Mouse (Mus musculus) midbrain, embryonic 16.5 days (tissue): ENCODE measurements at regions not wholly inside any gene's neighbourhood (a gene's known extent, or its start where the extent isn't known, plus 50 kb on each side); places are given as distances from the start of the nearest gene placed in this dataset.

Source experiments
- ATAC-seq: fragments of 200-750 bp; cut with Nextera tagmentation; 2 replicates; pipeline ENCODE4 v1.8.0; 2017; ENCODE audit warnings: moderate TSS enrichment
- H3K27ac ChIP-seq: fragments of 300-500 bp; sonication (generic); 2 replicates; pipeline ENCODE4 v1.5.1; 2014; ENCODE audit warnings: mild to moderate bottlenecking, low read length, mixed read lengths
- H3K27me3 ChIP-seq: fragments of 300-500 bp; sonication (generic); 2 replicates; pipeline ENCODE4 v1.6.1; 2014; ENCODE audit warnings: low read depth, low read length, mixed read lengths; ENCODE audit not compliant: control insufficient read depth, insufficient read depth
- H3K36me3 ChIP-seq: fragments of 300-500 bp; sonication (generic); 2 replicates; pipeline ENCODE4 v1.6.1; 2014; ENCODE audit warnings: mild to moderate bottlenecking, low read length, moderate library complexity, mixed read lengths; ENCODE audit not compliant: control insufficient read depth, insufficient read depth
- H3K4me1 ChIP-seq: fragments of 300-500 bp; sonication (generic); 2 replicates; pipeline ENCODE4 v1.6.1; 2014; ENCODE audit warnings: mild to moderate bottlenecking, low read length, mixed read lengths; ENCODE audit not compliant: control insufficient read depth, insufficient read depth
- H3K4me2 ChIP-seq: fragments of 300-500 bp; sonication (generic); 2 replicates; pipeline ENCODE4 v1.6.1; 2014; ENCODE audit warnings: mild to moderate bottlenecking, low read length, mixed read lengths
- H3K4me3 ChIP-seq: fragments of 300-500 bp; sonication (generic); 2 replicates; pipeline ENCODE4 v1.5.1; 2014; ENCODE audit warnings: low read depth, mild to moderate bottlenecking, low read length, moderate library complexity, mixed read lengths
- H3K9ac ChIP-seq: fragments of 300-500 bp; sonication (generic); 2 replicates; pipeline ENCODE4 v1.6.1; 2014; ENCODE audit warnings: low read depth, low read length, mixed read lengths
- H3K9me3 ChIP-seq: fragments of 300-500 bp; sonication (generic); replicated peaks from 2 replicates; pipeline ENCODE4 v1.6.1; 2014; ENCODE audit warnings: mild to moderate bottlenecking, low read length, mixed read lengths; ENCODE audit not compliant: control insufficient read depth, poor library complexity, severe bottlenecking
- WGBS: fragments of 180-500 bp; shearing (Covaris S2); extraction: QIAGEN DNeasy Blood & Tissue Kit; methylation state at CpG from one replicate; pipeline ENCODE4 v1.1.7; 2014; 5-methylcytosine and 5-hydroxymethylcytosine counted together

- Histone ChIP-seq H3K9me3 (no peaks in the 10 kb centered on the region), H3K4me1 (no peaks in the 10 kb centered on the region), H3K27ac (no peak overlapping the region)
Measured at GRCm38 (mm10) chr9:27617096-27617839, 173.3 kb upstream of the Opcml start.

GRCm38 (mm10) chr9:27634901-27635300, 155.7 kb upstream of the Opcml start:
- H3K4me3 ChIP-seq, result no peak overlapping the region
- 70% methylated on average over 6 of the region's 6 CpGs for WGBS
- H3K4me2 ChIP-seq, result no peak overlapping the region
- H3K36me3 ChIP-seq, result no peaks in the 10 kb centered on the region
- no peak for ATAC-seq
- no peaks in the 10 kb centered on the region for H3K27me3 ChIP-seq
- no peaks in the 10 kb centered on the region for H3K9me3 ChIP-seq
- H3K9ac ChIP-seq, result no peak overlapping the region
- H3K4me1 ChIP-seq, result no peaks in the 10 kb centered on the region
- no peak overlapping the region for H3K27ac ChIP-seq

More at GRCm38 (mm10) chr9:27617096-27617839, 173.3 kb upstream of the Opcml start:
- H3K4me3 ChIP-seq, result no peak overlapping the region
- no peak for ATAC-seq
- no peak overlapping the region for H3K4me2 ChIP-seq
- H3K27me3 ChIP-seq, result no peaks in the 10 kb centered on the region
- 45% methylated on average over 7 of the region's 7 CpGs for WGBS
- H3K9ac ChIP-seq, result no peak overlapping the region
- no peaks in the 10 kb centered on the region for H3K36me3 ChIP-seq

GRCm38 (mm10) chr9:27640611-27641010, 150.0 kb upstream of the Opcml start:
- H3K9me3 ChIP-seq, result no peaks in the 10 kb centered on the region
- no peak overlapping the region for H3K9ac ChIP-seq
- H3K27me3 ChIP-seq, result no peaks in the 10 kb centered on the region
- no peak for ATAC-seq
- H3K4me3 ChIP-seq, result no peak overlapping the region
- no peak overlapping the region for H3K27ac ChIP-seq
- no peak overlapping the region for H3K4me2 ChIP-seq
- no peaks in the 10 kb centered on the region for H3K4me1 ChIP-seq
- H3K36me3 ChIP-seq, result no peaks in the 10 kb centered on the region

- Histone ChIP-seq H3K36me3 (no peaks in the 10 kb centered on the region), H3K4me1 (no peaks in the 10 kb centered on the region), H3K4me3 (no peak overlapping the region), H3K9me3 (no peaks in the 10 kb centered on the region), H3K9ac (no peak overlapping the region), H3K27me3 (no peaks in the 10 kb centered on the region), H3K4me2 (no peak overlapping the region), H3K27ac (no peak overlapping the region)
- 73% methylated on average over 1 of the region's 1 CpGs for WGBS
- ATAC-seq, result no peak
Measured at GRCm38 (mm10) chr9:27643312-27643711, 147.3 kb upstream of the Opcml start.

GRCm38 (mm10) chr9:27643916-27644315, 146.7 kb upstream of the Opcml start:
- Histone ChIP-seq H3K4me1 (no peaks in the 10 kb centered on the region), H3K4me3 (no peak overlapping the region), H3K4me2 (no peak overlapping the region), H3K27me3 (no peaks in the 10 kb centered on the region), H3K9me3 (no peaks in the 10 kb centered on the region), H3K36me3 (no peaks in the 10 kb centered on the region), H3K27ac (no peak overlapping the region), H3K9ac (no peak overlapping the region)
- no peak for ATAC-seq

- no peak overlapping the region for H3K4me3 ChIP-seq
- ATAC-seq, result no peak
- 91% methylated on average over 5 of the region's 5 CpGs for WGBS
Measured at GRCm38 (mm10) chr9:27645435-27645834, 145.1 kb upstream of the Opcml start.

GRCm38 (mm10) chr9:27646100-27646499, 144.5 kb upstream of the Opcml start:
- H3K27ac ChIP-seq, result no peak overlapping the region
- WGBS, result 82% methylated on average over 7 of the region's 8 CpGs
- ATAC-seq, result no peak
- no peaks in the 10 kb centered on the region for H3K9me3 ChIP-seq
- no peak overlapping the region for H3K9ac ChIP-seq
- H3K36me3 ChIP-seq, result no peaks in the 10 kb centered on the region
- no peak overlapping the region for H3K4me3 ChIP-seq
- H3K4me1 ChIP-seq, result no peaks in the 10 kb centered on the region
- H3K27me3 ChIP-seq, result no peaks in the 10 kb centered on the region
- H3K4me2 ChIP-seq, result no peak overlapping the region

More at GRCm38 (mm10) chr9:27645435-27645834, 145.1 kb upstream of the Opcml start:
- Histone ChIP-seq H3K36me3 (no peaks in the 10 kb centered on the region), H3K27me3 (no peaks in the 10 kb centered on the region), H3K9me3 (no peaks in the 10 kb centered on the region), H3K27ac (no peak overlapping the region), H3K9ac (no peak overlapping the region), H3K4me2 (no peak overlapping the region), H3K4me1 (no peaks in the 10 kb centered on the region)

GRCm38 (mm10) chr9:27646956-27647355, 143.6 kb upstream of the Opcml start:
- Histone ChIP-seq H3K27ac (no peak overlapping the region), H3K4me1 (no peaks in the 10 kb centered on the region), H3K4me3 (no peak overlapping the region), H3K27me3 (no peaks in the 10 kb centered on the region), H3K36me3 (no peaks in the 10 kb centered on the region), H3K9ac (no peak overlapping the region), H3K4me2 (no peak overlapping the region), H3K9me3 (no peaks in the 10 kb centered on the region)
- ATAC-seq, result no peak
- WGBS, result 73% methylated on average over 10 of the region's 10 CpGs

- H3K36me3 ChIP-seq, result no peaks in the 10 kb centered on the region
- no peak overlapping the region for H3K4me2 ChIP-seq
- no peak overlapping the region for H3K4me3 ChIP-seq
- no peak for ATAC-seq
- H3K9me3 ChIP-seq, result no peaks in the 10 kb centered on the region
- no peak overlapping the region for H3K9ac ChIP-seq
- H3K27me3 ChIP-seq, result no peaks in the 10 kb centered on the region; the same call in 1 of the 2 replicates
- H3K27ac ChIP-seq, result no peak overlapping the region
- WGBS, result 81% methylated on average over 1 of the region's 1 CpGs
- no peaks in the 10 kb centered on the region for H3K4me1 ChIP-seq
Measured at GRCm38 (mm10) chr9:27658001-27658400, 132.6 kb upstream of the Opcml start.
